Mouse (Mus musculus) heart, postnatal 0 days (tissue): Measurements from ENCODE around the gene Nyap1.
A peak's percentile ranks its signal among the peaks of the same experiment; 100 is the strongest.

Source experiments
- CTCF ChIP-seq: IDR thresholded peaks from 2 replicates; pipeline ENCODE4 v1.5.1; 2016; ENCODE audit warnings: antibody characterized with exemption, control low read depth, low read depth
- EP300 ChIP-seq: IDR thresholded peaks from 2 replicates; pipeline ENCODE4 v1.6.1; 2016; ENCODE audit warnings: antibody characterized with exemption, low read depth

DNA sequence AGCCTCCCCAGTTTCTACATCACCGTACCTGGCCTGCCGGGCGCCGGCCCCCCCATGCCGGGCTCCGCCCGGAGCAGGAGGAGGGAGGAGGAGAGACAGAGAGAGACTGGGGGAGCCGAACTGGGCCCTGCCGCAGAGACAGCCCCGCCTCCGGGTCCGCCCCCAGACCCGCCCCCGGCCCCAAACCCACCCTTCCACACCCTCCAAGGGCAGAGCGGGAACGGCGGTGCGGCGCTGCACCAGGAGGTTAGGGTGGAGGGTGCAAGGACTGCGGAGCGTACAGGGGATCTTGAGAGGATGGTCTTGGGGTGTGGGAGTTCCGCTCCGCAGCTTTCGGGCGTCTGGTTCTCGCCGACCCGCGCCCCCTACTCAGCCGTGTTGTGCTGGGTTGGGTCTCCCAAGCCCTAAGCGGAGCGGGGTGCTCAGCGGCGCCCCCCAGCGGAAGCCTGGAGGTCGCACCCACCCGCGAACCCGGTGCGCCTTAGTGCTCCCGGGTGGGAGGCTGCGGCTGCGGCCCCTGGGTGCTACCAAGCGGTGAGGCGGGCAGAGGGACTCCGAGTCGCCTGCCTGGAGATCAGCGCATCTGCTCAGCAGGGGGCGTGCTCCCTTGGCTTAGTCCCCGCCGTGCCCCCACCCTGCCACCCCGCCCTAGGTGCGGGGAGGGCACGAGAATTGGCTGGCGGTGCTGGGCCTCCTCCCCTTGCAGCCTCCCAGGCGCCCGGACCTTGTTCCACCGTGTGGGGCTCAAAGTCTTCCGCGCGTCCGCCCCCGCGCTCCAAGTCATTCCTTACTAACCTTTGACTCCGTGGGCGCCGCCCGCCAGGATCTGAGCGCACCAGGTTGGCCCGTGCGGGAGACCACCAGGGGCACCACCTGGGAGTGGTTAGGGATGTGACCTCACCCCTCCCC is at the start of gene Nyap1:
- TF ChIP-seq CTCF (peak; percentile 54), EP300 (no peak)
